Mouse (Mus musculus) heart, adult 2 months (tissue): ENCODE measurements around the gene Tulp4. TPM values are rescaled to one million over a fixed set of nuclear protein-coding genes. Genes with fewer than 3 reads are reported as not detected.
A peak's percentile ranks its signal among the peaks of the same experiment; 100 is the strongest.

Source experiments
- DNase-seq, 2 experiments: peaks; one replicate each; pipeline ENCODE4 v3.0.0; 2021
- H3K27ac ChIP-seq: fragments of 200-600 bp; 2 replicates; pipeline ENCODE4 v1.8.1; 2022
- H3K27me3 ChIP-seq: fragments of 200-500 bp; 2 replicates; pipeline ENCODE4 v1.6.1; 2012; ENCODE audit warnings: mild to moderate bottlenecking, low read length, inconsistent platforms, mixed read lengths; ENCODE audit not compliant: control insufficient read depth, insufficient read depth
- H3K36me3 ChIP-seq: fragments of 200-500 bp; 2 replicates; pipeline ENCODE4 v1.6.1; 2012; ENCODE audit warnings: low read length, inconsistent platforms; ENCODE audit not compliant: control insufficient read depth, insufficient read depth
- H3K4me1 ChIP-seq: fragments of 200-500 bp; 2 replicates; pipeline ENCODE4 v1.6.1; 2011; ENCODE audit warnings: low read length; ENCODE audit not compliant: control insufficient read depth, insufficient read depth
- H3K4me3 ChIP-seq: fragments of 200-600 bp; 2 replicates; pipeline ENCODE4 v1.8.1; 2022
- H3K79me2 ChIP-seq: fragments of 200-500 bp; replicated peaks from 2 replicates; pipeline ENCODE4 v1.6.1; 2012; ENCODE audit warnings: mild to moderate bottlenecking, inconsistent platforms, low read length, moderate library complexity, mixed read lengths; ENCODE audit not compliant: control insufficient read depth, insufficient read depth
- H3K9ac ChIP-seq: fragments of 200-500 bp; 2 replicates; pipeline ENCODE4 v1.6.1; 2012; ENCODE audit warnings: low read depth, mild to moderate bottlenecking, control low read depth, inconsistent platforms, low read length, mixed read lengths
- CTCF ChIP-seq: fragments of 200-600 bp; IDR thresholded peaks from 2 replicates; pipeline ENCODE4 v1.8.1; 2022; ENCODE audit warnings: antibody characterized with exemption, mild to moderate bottlenecking, moderate library complexity
- EP300 ChIP-seq: fragments of 200-500 bp; IDR thresholded peaks from 2 replicates; pipeline ENCODE4 v1.6.1; 2011; ENCODE audit warnings: low read depth, low read length, control low read depth; ENCODE audit not compliant: insufficient read depth
- POLR2A ChIP-seq: fragments of 200-500 bp; IDR thresholded peaks from 2 replicates; pipeline ENCODE4 v1.6.1; 2011; ENCODE audit warnings: mild to moderate bottlenecking, low read depth, low read length, control low read depth; ENCODE audit not compliant: insufficient read depth
- WGBS: fragments of 180-500 bp; shearing (Covaris S2); methylation state at CpG from one replicate; pipeline ENCODE4 v1.1.7; 2018; 5-methylcytosine and 5-hydroxymethylcytosine counted together
- intact Hi-C: fragments of 180-260 bp; cut with DNase I; formaldehyde crosslinking; loops from one replicate; pipeline ENCODE4 v1.15.1; 2025
- polyA plus RNA-seq: library from polyadenylated mRNA; depleted of rRNA; stranded (reverse); fragments of >200 nt; gene quantifications from 2 replicates; pipeline ENCODE4 v1.2.3, GENCODE M21; 2012
- total RNA-seq, 2 experiments: library from RNA; stranded (reverse); gene quantifications; 2 replicates each; pipeline ENCODE4 v1.2.3; 2021

The Tulp4 gene
- total and polyA plus RNA-seq, 3 experiments = 31.2 to 112 (median 97.2) TPM

DNA sequence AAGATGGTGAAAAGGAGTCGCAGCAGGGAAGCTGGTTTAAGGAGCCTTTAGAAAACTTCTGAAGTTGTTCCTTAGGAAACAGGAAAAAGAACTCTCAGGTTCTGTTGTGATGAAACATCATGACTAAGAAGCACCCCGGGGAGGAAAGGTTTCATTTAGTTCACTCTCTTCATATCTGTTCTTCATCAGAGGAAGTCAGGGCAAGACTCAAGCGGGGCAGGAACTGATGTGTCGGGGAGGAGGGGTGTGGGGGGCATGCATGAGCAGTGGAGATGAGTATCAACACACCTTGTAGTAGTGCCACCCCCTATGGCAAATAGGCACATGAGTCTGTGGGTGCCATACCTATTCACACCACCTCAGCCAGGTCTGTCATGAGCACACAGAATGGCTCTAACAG, 47.3 kb downstream of the Tulp4 start:
- 55% methylated on average over 4 of the region's 4 CpGs for WGBS
- Histone ChIP-seq H3K27me3 (no peaks in the 10 kb centered on the region), H3K4me1 (no peaks in the 10 kb centered on the region; the same call in 1 of the 2 replicates), H3K4me3 (no peak overlapping the region), H3K79me2 (peaks cover 6% of the 10 kb centered on the region), H3K36me3 (peaks cover 2% of the 10 kb centered on the region), H3K27ac (no peak overlapping the region), H3K9ac (no peak overlapping the region)
- DNase-seq = no peak
- intact Hi-C loops = loop anchor here (5.0 kb wide), 1 partner anchor 41 kb away; no protein-coding TSS in a partner anchor
- no peak for TF ChIP-seq CTCF
- TF ChIP-seq EP300 = no peak
- TF ChIP-seq POLR2A = no peak

- peaks cover 6% of the 10 kb centered on the region for H3K79me2 ChIP-seq
- no peaks in the 10 kb centered on the region for H3K27me3 ChIP-seq
- peaks cover 2% of the 10 kb centered on the region for H3K36me3 ChIP-seq
- intact Hi-C loops = loop anchor here (5.0 kb wide), 1 partner anchor 42 kb away; no protein-coding TSS in a partner anchor
- TF ChIP-seq POLR2A (no peak), EP300 (no peak), CTCF (no peak)
- no peak for DNase-seq
- no peak overlapping the region for H3K4me3 ChIP-seq
- 67% methylated on average over 4 of the region's 4 CpGs for whole genome bisulfite sequencing
- H3K4me1 ChIP-seq = no peaks in the 10 kb centered on the region; the same call in 1 of the 2 replicates
- no peak overlapping the region for H3K9ac ChIP-seq
- no peak overlapping the region for H3K27ac ChIP-seq
Measured at GRCm38 (mm10) chr17:6154366-6154765, 48.1 kb downstream of the Tulp4 start.

GRCm38 (mm10) chr17:6160495-6160894, 54.3 kb downstream of the Tulp4 start:
- Histone ChIP-seq H3K27ac (no peak overlapping the region), H3K36me3 (peaks cover 17% of the 10 kb centered on the region; the same call in 1 of the 2 replicates), H3K27me3 (no peaks in the 10 kb centered on the region), H3K4me3 (no peak overlapping the region), H3K79me2 (peaks cover 4% of the 10 kb centered on the region), H3K9ac (no peak overlapping the region), H3K4me1 (peaks cover 11% of the 10 kb centered on the region)
- intact Hi-C loops = loop anchor here (5.0 kb wide), 1 partner anchor 57 kb away; no protein-coding TSS in a partner anchor
- no peak for TF ChIP-seq POLR2A
- no peak for TF ChIP-seq CTCF
- no peak for TF ChIP-seq EP300
- DNase-seq = no peak
- 78% methylated on average over 6 of the region's 6 CpGs for WGBS

GRCm38 (mm10) chr17:6161916-6162315, 55.7 kb downstream of the Tulp4 start:
- peaks cover 17% of the 10 kb centered on the region; the same call in 1 of the 2 replicates for H3K36me3 ChIP-seq
- intact Hi-C loops = loop anchor here (5.0 kb wide), 1 partner anchor 55 kb away; no protein-coding TSS in a partner anchor
- peak overlapping the region; percentile 48 for H3K27ac ChIP-seq
- peaks cover 11% of the 10 kb centered on the region for H3K4me1 ChIP-seq
- DNase-seq = no peak
- H3K9ac ChIP-seq = no peak overlapping the region
- peaks cover 6% of the 10 kb centered on the region for H3K79me2 ChIP-seq
- TF ChIP-seq EP300 = no peak
- TF ChIP-seq CTCF = no peak
- TF ChIP-seq POLR2A = no peak
- H3K27me3 ChIP-seq = no peaks in the 10 kb centered on the region
- no peak overlapping the region for H3K4me3 ChIP-seq
- 57% methylated on average over 9 of the region's 9 CpGs for WGBS

GRCm38 (mm10) chr17:6162761-6163160, 56.5 kb downstream of the Tulp4 start:
- Histone ChIP-seq H3K79me2 (peaks cover 5% of the 10 kb centered on the region), H3K4me3 (no peak overlapping the region), H3K4me1 (peaks cover 13% of the 10 kb centered on the region), H3K27ac (peak overlapping the region; percentile 48), H3K27me3 (no peaks in the 10 kb centered on the region), H3K9ac (no peak overlapping the region), H3K36me3 (peaks cover 17% of the 10 kb centered on the region; the same call in 1 of the 2 replicates)
- peak in 1 of 2 experiments; percentile 57 for DNase-seq
- WGBS = 46% methylated on average over 1 of the region's 1 CpGs
- TF ChIP-seq CTCF (no peak), EP300 (peak; percentile 61; the same call in 1 of the 2 replicates)
- intact Hi-C loops = loop anchor here (5.0 kb wide), 1 partner anchor 55 kb away; no protein-coding TSS in a partner anchor

- H3K4me3 ChIP-seq = no peak overlapping the region
- intact Hi-C loops = loop anchor here (5.0 kb wide), 1 partner anchor 52 kb away; no protein-coding TSS in a partner anchor
Measured at GRCm38 (mm10) chr17:6164911-6165310, 58.7 kb downstream of the Tulp4 start.

More at GRCm38 (mm10) chr17:6164911-6165310, 58.7 kb downstream of the Tulp4 start:
- Histone ChIP-seq H3K36me3 (peaks cover 20% of the 10 kb centered on the region), H3K9ac (no peak overlapping the region), H3K79me2 (peaks cover 5% of the 10 kb centered on the region), H3K27ac (no peak overlapping the region), H3K4me1 (peaks cover 14% of the 10 kb centered on the region), H3K27me3 (no peaks in the 10 kb centered on the region)
- no peak for DNase-seq
- no peak for TF ChIP-seq CTCF
- TF ChIP-seq POLR2A = no peak
- no peak for TF ChIP-seq EP300
- 41% methylated on average over 4 of the region's 4 CpGs for WGBS
